Mouse (Mus musculus): Measurements from ENCODE around the gene Tnfsf14.

DNA sequence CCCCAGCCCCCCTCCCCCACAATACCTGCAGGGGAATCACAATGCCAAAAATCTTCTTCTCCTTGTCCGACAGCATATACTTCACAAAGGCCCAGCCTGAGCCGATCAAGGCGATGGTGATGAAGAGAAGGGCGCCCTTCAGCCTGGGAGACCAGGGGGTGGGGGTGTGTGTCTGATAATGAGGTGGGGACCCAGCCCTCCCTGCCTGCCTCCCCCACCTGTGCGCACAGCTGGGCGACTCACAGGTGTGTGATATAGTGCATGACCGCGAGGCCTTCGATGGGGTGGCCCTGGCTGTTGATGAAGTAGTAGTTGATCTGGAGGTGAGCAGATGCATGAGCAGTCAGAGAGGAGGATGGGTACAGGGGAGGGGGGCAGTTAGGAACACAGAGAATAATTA, 43.2 kb upstream of the Tnfsf14 start:
- TF ChIP-seq TCF3 (IDR thresholded peaks at IDR 0.05; ENCODE audit: insufficient read length, low read depth) (no peak), POLR2A (IDR thresholded peaks at IDR 0.05; ENCODE audit: insufficient read length, low read depth) (no peak), USF1 (IDR thresholded peaks at IDR 0.05; ENCODE audit: low read depth) (no peak)
